Mouse (Mus musculus) induced T-regulatory cell, adult 2 months (primary cell): Measurements from ENCODE around the gene Olfr320.
"Not testable (repeated sequence)": the region's sequence is repeated elsewhere in the genome, so short reads cannot be mapped to it uniquely, and the experiment has no call there.

ENCODE experiments used
- DNase-seq: peaks from one replicate; pipeline ENCODE4 v3.0.0-alpha.2; 2012; ENCODE audit warnings: low read depth

The Olfr320 gene

DNA sequence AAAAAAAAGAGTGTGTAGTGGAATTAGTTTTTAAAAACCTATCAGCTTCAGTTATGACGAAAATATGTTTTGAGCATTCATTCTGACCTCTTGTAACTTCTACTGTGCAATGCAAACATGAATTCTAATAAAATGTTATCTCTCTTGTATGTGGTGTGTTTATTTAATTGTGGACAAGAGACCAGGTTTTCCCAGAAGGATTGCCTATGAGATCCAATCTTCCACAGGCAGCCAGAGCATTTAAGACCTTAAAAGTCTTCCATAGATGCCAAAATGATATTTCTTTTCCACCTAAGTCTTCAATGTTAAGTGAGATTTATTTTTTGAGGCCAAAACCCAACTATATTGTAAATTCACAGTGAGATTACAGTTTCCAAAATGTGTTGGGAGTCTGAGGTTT is at the start of gene Olfr320:
Olfr320 (plus strand) TSS at position 301 of the 400 bp plus-strand sequence.
- no peak for DNase-seq

DNA sequence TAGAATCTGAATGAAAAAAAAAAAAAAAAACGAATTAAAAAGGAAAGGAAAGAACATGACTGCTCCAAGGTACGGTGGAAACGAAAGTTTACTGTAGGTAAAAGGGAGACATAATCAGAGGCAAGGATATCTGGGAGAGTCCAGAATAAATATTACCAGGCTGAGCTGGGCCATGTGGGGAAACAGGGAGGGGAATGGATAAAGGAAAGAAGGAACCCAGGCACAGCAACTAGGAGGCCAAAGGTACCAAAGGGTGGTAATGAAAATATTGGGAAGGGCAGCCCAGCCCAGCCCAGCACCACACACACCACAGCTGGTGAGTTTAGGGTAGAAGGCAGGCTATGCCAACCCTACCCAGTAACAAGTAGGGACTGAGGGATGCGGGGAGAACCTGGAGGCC is 46.0 kb upstream of the Olfr320 start:
- DNase-seq = no peak

DNA sequence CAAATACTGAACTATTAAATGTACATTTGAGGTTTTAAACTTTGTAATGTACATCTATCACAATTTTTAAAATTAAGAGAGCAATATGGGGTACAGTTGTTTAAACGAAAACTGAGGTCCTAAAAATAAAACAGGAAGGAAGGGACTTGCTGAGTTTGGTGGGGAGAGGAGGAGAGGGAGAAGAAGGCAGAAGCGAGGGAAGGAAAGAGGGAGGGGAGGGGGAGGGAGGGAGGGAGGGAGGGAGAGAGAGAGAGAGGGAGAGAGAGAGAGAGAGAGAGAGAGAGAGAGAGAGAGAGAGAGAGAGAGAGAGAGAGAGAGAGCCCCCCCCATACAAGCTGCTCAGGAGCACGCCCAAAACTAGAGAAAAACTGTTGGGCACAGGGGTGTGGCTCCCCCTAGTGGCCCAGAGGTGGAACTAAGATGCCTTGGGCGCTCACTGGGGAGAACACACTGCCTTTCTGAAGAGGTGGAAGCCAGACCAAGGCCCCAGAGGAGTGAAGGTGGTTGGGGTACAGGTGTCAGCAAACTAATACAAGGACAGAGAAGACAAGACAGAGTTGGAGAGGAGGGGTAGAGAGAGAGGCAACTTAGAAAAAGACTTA is 44.4 kb upstream of the Olfr320 start:
- peak; percentile 60 for DNase-seq

- no peak for DNase-seq
Measured at GRCm38 (mm10) chr11:58638176-58638701, 42.7 kb upstream of the Olfr320 start.

GRCm38 (mm10) chr11:58640272-58640867 is 40.5 kb upstream of the Olfr320 start, which contains the start of gene Trim58:
Gene Trim58, plus strand, starts transcription at chr11:58640465.
- no peak for DNase-seq

- no peak for DNase-seq
Measured at GRCm38 (mm10) chr11:58641057-58641456, 39.8 kb upstream of the Olfr320 start.

- no peak for DNase-seq
Measured at GRCm38 (mm10) chr11:58641638-58642358, 39.1 kb upstream of the Olfr320 start.

DNA sequence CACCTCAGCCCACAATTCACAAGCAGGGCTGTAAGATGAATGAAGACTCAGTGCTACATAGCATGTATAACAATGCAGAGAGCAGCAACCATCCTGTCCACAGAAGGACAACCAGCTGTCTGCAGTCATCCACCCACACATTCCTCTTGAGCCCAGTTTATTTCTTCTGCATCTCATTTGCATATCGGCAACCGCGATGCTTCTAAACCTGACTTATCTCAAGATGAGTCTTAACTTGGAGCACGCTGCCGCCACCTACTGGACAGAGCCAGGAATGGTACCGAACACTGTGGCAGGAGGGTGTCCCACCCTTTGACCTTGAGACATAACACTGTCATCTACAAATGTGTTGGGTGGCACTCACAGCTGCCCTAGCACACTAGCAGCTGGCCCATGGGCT is 37.5 kb upstream of the Olfr320 start:
- DNase-seq = peak; percentile 78

- no peak for DNase-seq
Measured at GRCm38 (mm10) chr11:58655151-58655550, 25.7 kb upstream of the Olfr320 start.

DNA sequence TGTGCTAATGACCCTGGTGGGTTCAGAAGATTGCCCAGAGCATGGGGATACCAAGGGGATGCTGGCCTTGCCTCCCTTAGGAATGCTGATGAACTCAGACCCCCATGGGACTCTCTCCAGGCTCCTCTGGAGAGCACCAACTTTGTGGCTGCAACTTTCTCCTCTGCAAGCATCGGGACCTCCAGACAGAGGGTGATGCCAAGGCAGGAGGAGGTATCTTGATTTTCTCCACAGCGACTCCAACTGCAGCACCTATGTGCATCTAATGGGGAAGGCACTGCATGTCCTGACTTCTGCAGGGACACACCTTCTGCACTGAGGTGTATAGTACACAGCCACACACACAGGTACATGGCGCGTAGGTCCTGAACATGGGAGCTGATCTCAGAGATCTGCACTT is 22.3 kb upstream of the Olfr320 start, which contains the start of gene Olfr322:
Olfr322 (plus strand) TSS at position 187 of the 400 bp plus-strand sequence.
- DNase-seq = no peak

DNA sequence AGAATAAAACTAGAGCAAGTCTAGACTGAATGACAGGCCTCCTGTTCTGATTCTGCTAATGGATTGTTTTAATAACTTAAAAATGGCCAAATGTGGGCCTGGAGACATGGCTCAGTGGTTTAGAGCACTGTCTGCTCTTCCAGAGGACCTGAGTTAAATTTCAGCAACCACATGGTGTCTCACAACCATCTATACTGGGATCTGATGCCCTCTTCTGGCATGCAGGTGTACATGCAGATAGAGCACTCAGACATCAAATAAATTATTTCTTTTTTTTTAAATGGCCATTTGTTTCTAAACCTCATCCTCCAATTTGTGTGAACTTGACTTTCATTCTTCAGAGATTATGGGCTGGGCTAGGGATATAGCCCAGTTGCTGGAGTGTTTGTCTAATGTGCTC is 11.6 kb upstream of the Olfr320 start:
- DNase-seq = no peak

GRCm38 (mm10) chr11:58671825-58672224 is 9.1 kb upstream of the Olfr320 start:
- peak; percentile 1 for DNase-seq

DNA sequence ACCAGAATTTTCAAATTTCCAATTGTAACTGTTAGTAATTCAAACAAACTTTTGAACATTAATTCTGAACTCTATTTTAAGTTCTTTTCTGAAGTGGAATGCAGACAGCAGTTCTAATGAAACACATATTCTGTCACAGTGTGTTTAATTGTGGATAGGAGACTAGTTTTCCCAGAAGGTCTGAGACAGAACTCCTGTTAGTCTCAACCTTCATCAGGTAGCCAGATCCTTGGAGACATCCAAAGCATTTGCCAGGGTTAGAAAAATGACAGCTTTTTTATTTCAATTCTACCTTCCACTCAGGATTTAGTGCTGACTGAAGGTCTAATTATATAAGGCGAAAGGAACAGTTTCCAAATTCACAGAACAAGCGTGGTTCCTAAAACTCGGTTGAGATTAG is 18.0 kb downstream of the Olfr320 start, which contains the start of gene Olfr319:
Olfr319 (plus strand) TSS at position 301 of the 400 bp plus-strand sequence.
- no peak for DNase-seq

- no peak for DNase-seq
Measured at GRCm38 (mm10) chr11:58709086-58709485, 28.2 kb downstream of the Olfr320 start.

- DNase-seq = not testable (repeated sequence)
Measured at GRCm38 (mm10) chr11:58717723-58718122, 36.8 kb downstream of the Olfr320 start.

DNA sequence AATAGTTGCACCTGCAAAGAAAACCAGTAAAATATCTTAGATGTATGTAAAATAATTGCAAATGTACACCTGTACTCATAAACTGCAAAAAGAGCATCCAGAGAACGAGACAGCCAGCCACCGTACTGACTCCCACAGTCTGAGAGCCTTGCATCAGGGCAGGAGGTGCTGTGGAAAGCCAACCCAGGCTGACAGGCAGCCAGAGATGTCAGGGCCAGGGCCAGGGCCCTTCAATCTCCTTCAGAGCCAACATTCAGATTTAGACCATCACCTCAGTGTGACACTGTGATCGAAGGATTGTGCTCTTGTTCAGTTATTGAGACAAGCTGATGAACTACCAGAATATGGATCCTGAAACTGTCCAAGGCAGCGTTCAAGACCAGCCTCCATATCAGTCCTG is 38.8 kb downstream of the Olfr320 start:
- DNase-seq = no peak

DNA sequence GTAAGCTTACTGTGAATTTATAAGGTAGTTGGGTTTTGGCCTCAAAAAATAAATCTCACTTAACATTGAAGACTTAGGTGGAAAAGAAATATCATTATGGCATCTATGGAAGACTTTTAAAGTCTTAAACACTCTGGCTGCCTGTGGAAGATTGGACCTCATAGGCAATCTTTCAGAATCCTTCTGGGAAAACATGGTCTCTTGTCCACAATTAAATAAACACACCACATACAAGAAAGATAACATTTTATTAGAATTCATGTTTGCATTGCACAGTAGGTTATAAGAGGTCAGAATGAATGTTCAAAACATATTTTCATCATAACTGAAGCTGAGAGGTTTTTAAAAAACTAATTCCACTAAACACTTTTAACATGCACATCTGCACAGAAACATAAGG is 43.0 kb downstream of the Olfr320 start, which contains the start of gene Olfr318:
Olfr318 (minus strand) TSS at position 101 of the 400 bp plus-strand sequence.
- no peak for DNase-seq

DNA sequence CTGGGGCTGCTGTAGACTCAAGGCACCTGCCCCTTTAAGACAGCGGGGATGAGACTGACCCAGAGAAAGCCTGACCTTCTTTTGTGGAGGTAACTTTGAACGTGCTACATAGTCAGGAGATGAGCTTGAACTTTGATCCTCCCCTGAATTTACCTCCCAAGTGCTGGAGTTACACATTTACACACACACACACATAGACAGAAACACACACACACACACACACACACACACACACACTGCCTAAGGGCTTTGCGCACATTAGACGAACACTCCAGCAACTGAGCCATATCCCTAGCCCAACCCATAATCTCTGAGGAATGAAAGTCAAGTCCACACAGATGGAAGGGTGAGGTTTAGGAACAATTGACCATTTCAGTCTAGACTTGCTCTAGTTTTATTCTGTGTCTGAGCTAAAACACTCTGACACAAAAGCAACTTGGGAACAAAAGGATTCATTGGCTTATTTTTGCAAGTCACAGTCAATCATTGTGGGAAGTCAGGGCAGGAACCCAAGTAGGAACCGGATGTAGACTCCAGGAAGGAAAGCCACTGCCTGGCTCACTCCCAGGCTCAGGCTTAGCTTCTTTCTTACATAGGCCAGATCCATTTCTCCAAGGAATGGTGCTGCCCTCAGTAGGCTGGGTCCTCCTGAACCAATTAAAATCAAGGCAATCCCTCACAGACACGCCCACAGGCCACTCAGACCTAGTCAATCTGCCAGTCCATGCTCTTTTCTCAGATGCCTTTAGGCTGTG is 47.2 kb downstream of the Olfr320 start:
- DNase-seq = not testable (repeated sequence)

DNA sequence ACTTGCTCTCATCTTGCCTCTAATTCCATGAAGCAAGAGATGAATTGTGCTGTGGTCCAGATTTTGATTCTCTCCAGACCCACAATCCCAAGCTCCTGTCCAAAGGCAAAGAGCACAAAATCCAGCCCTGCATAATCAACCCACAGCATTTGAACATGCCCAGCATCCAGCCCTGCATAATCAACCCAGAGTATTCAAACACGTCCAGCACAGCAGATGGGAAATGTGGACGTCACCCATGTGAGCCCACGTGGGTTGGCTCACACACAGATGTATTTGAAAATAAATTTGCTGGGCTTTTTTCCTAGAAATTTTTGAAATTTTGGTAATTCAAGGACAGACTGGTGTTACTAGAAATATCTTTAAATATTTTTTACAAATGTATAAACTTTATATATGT is 52.5 kb downstream of the Olfr320 start:
- no peak for DNase-seq
